9 mouse cellular contexts compared by ENCODE assay signal in genomic region chr11:54006901-54007300, GRCm38 (mm10). TPM values are rescaled to one million over a fixed set of nuclear protein-coding genes. Genes with fewer than 3 reads are reported as not detected.
A peak's percentile ranks its signal among the peaks of the same experiment; 100 is the strongest.
DNase-seq lines count a peak whose midpoint lies in the region; ATAC-seq lines count a peak whose summit lies in the region.
"Had no signal": no experiment of that assay in that cellular context is flagged by ENCODE, and none has a peak within 500 bp of the region (broad histone marks: within the 10 kb centered on the region; RNA-seq: fewer than 3 reads in every experiment).

No protein-coding gene starts in this region.

- H3K36me3 ChIP-seq in heart, embryonic 11.5 days (ENCODE audit: control insufficient read depth, insufficient read depth, low read length), result no peaks in the 10 kb centered on the region
- H3K36me3 ChIP-seq in forebrain, embryonic 10.5 days (replicated peaks), result no peaks in the 10 kb centered on the region

- H3K4me1 ChIP-seq in heart, embryonic 11.5 days (ENCODE audit: control insufficient read depth, insufficient read depth, low read length), result no peaks in the 10 kb centered on the region; the same call in 1 of the 2 replicates
- H3K4me1 ChIP-seq in forebrain, embryonic 10.5 days, result peaks cover 16% of the 10 kb centered on the region

- H3K4me2 ChIP-seq in heart, embryonic 11.5 days, result no peak overlapping the region

- H3K27me3 ChIP-seq in heart, embryonic 11.5 days (ENCODE audit: control insufficient read depth, insufficient read depth, low read length), result no peaks in the 10 kb centered on the region
- no peaks in the 10 kb centered on the region for H3K27me3 ChIP-seq in forebrain, embryonic 10.5 days (ENCODE audit: poor library complexity, severe bottlenecking)

- intact Hi-C loops in gastrocnemius, postnatal 14 days (cut with DNase I; ENCODE audit: low total_unique reads), result no loop called here

- WGBS in heart, embryonic 11.5 days (ENCODE audit: insufficient replicate concordance), result 69% methylated on average over 4 of the region's 4 CpGs
- 89% methylated on average over 4 of the region's 4 CpGs for WGBS in forebrain, embryonic 10.5 days

- DNase-seq in heart, adult 11 months, result peak; percentile 98
- DNase-seq in adrenal gland, postnatal 36 days, result peak; percentile 22 to 67
- peak; percentile 71 for DNase-seq in gastrocnemius, postnatal 14 days
- peak; percentile 89 to 93 for DNase-seq in kidney, postnatal 36 days
- DNase-seq in frontal cortex, postnatal 14 days (ENCODE audit: low spot score in 2 of 2), result no peak
- DNase-seq in forebrain, embryonic 10.5 days (ENCODE audit: extremely low spot score, low spot score), result no peak
- DNase-seq: layer of hippocampus, adult 9-11 months had no signal

- no peak overlapping the region for H3K9ac ChIP-seq in heart, embryonic 11.5 days (ENCODE audit: low read depth, low read length)

- no peak overlapping the region for H3K27ac ChIP-seq in heart, embryonic 11.5 days (ENCODE audit: low read depth, low read length)
- H3K27ac ChIP-seq in forebrain, embryonic 10.5 days, result no peak overlapping the region

- no peaks in the 10 kb centered on the region for H3K9me3 ChIP-seq in heart, embryonic 11.5 days (replicated peaks; ENCODE audit: control insufficient read depth, low read length)
- no peaks in the 10 kb centered on the region for H3K9me3 ChIP-seq in forebrain, embryonic 10.5 days

- ATAC-seq in heart, embryonic 11.5 days (replicated peaks; ENCODE audit: insufficient number of reproducible peaks, low FRiP score, low TSS enrichment), result no peak
- no peak for ATAC-seq in megakaryocyte progenitor cell, adult 5-6 weeks (replicated peaks; ENCODE audit: poor library complexity)

- no peak overlapping the region for H3K4me3 ChIP-seq in heart, embryonic 11.5 days (ENCODE audit: low read depth, low read length)
- no peak overlapping the region for H3K4me3 ChIP-seq in forebrain, embryonic 10.5 days

RNA-seq across cellular contexts. Expression of gene Slc22a4, which starts 21.0 kb away (rescaled TPM):
- 4.0 and 5.4 TPM in 2 replicates for polyA plus RNA-seq in heart, embryonic 11.5 days (2014; fragmentation: Nextera tagmentation; extraction: Ambion mirVana)
- total RNA-seq in adrenal gland, postnatal 36 days (2021), result 1 to 10 TPM; 4.3 to 8.2 TPM
- 1 to 10 TPM in 1 of 2 experiments, under 1 TPM in 1; 0.89 to 1.4 TPM for total RNA-seq in gastrocnemius, postnatal 14 days (2021)
- polyA plus RNA-seq in forebrain, embryonic 10.5 days (2016; fragmentation: Nextera tagmentation; extraction: Ambion mirVana), result 0.76 and 1.3 TPM in 2 replicates
- 22.2 and 23.6 TPM in 2 replicates for total RNA-seq in megakaryocyte progenitor cell, adult 5-6 weeks (2015)
- total RNA-seq in megakaryocyte progenitor cell, adult 5-6 weeks (2017), result 15.3 and 22.6 TPM in 2 replicates

RNA-seq across cellular contexts. Expression of gene Slc22a21, which starts 26.8 kb away (rescaled TPM):
- 1.9 and 2.0 TPM in 2 replicates for polyA plus RNA-seq in heart, embryonic 11.5 days (2014; fragmentation: Nextera tagmentation; extraction: Ambion mirVana)
- 1 to 10 TPM; 5.5 to 5.7 TPM for total RNA-seq in adrenal gland, postnatal 36 days (2021)
- 1 to 10 TPM; 1.3 to 1.7 TPM for total RNA-seq in gastrocnemius, postnatal 14 days (2021)
- 2.0 and 3.0 TPM in 2 replicates for polyA plus RNA-seq in forebrain, embryonic 10.5 days (2016; fragmentation: Nextera tagmentation; extraction: Ambion mirVana)
- total RNA-seq in megakaryocyte progenitor cell, adult 5-6 weeks (2015), result 1.4 and 3.0 TPM in 2 replicates
- total RNA-seq in megakaryocyte progenitor cell, adult 5-6 weeks (2017), result 0.71 and 2.3 TPM in 2 replicates

Comparison
In these comparisons a context has a peak if more than half of its experiments do, and no peak if none do; other contexts are left out.
1. DNase-seq: peak in heart, adult 11 months (single experiment), adrenal gland, postnatal 36 days (2 of 2), gastrocnemius, postnatal 14 days (single experiment) and kidney, postnatal 36 days (2 of 2); none in frontal cortex, postnatal 14 days (0 of 2) and forebrain, embryonic 10.5 days (single experiment).